Mouse (Mus musculus) heart, postnatal 14 days (tissue): ENCODE results near the gene Cacna1a. TPM values are rescaled to one million over a fixed set of nuclear protein-coding genes. Genes with fewer than 3 reads are reported as not detected.
"Not testable (repeated sequence)": the region's sequence is repeated elsewhere in the genome, so short reads cannot be mapped to it uniquely, and the experiment has no call there.

Experiments used
- DNase-seq, 2 experiments: peaks; one replicate each; pipeline ENCODE4 v3.0.0; 2021 to 2022
- intact Hi-C: fragments of 180-260 bp; cut with DNase I; formaldehyde crosslinking; loops from one replicate; pipeline ENCODE4 v1.15.1; 2025
- total RNA-seq, 2 experiments: library from RNA; stranded (reverse); gene quantifications; 2 replicates each; pipeline ENCODE4 v1.2.3; 2021

The Cacna1a gene
- total RNA-seq, 2 experiments from 2014 or later: 4.4 to 4.7 TPM

- intact Hi-C loops, DNase-seq: not testable (repeated sequence)
Observed at GRCm38 (mm10) chr8:84670295-84671006, 282.2 kb downstream of the Cacna1a start.

GRCm38 (mm10) chr8:84677305-84677704, 289.1 kb downstream of the Cacna1a start:
- DNase-seq: no peak
- intact Hi-C loops: no loop called here

- DNase-seq: no peak
- intact Hi-C loops: no loop called here
Observed at GRCm38 (mm10) chr8:84681476-84681875, 293.2 kb downstream of the Cacna1a start.

- no peak for DNase-seq
- intact Hi-C loops: no loop called here
Observed at GRCm38 (mm10) chr8:84682257-84682656, 294.0 kb downstream of the Cacna1a start.

- intact Hi-C loops: no loop called here
Observed at GRCm38 (mm10) chr8:84684537-84684936, 296.3 kb downstream of the Cacna1a start.

GRCm38 (mm10) chr8:84686191-84687002, 298.2 kb downstream of the Cacna1a start, which contains the start of gene Trmt1:
Trmt1 (plus strand) TSS chr8:84686307.
- no peak for DNase-seq
- intact Hi-C loops: loop anchor here (2.0 kb wide), 1 partner anchor 20 kb away; no protein-coding TSS in a partner anchor

More at GRCm38 (mm10) chr8:84684537-84684936, 296.3 kb downstream of the Cacna1a start:
- no peak for DNase-seq

- no peak for DNase-seq
- intact Hi-C loops: loop anchor here (2.0 kb wide), 1 partner anchor 20 kb away; no protein-coding TSS in a partner anchor
Observed at GRCm38 (mm10) chr8:84687003-84687704, 298.9 kb downstream of the Cacna1a start.

GRCm38 (mm10) chr8:84687705-84688100, 299.5 kb downstream of the Cacna1a start, which contains the start of gene Nacc1:
Nacc1 (minus strand) TSS chr8:84687862.
- intact Hi-C loops: loop anchor here (2.0 kb wide), 1 partner anchor 21 kb away; no protein-coding TSS in a partner anchor
- peak; percentile 89 to 92 for DNase-seq

GRCm38 (mm10) chr8:84689091-84689915, 301.1 kb downstream of the Cacna1a start:
- intact Hi-C loops: no loop called here
- peak; percentile 84 to 91 for DNase-seq

Other genes starting within 250 kb of the Cacna1a start
- gene Cc2d1a, start 240.5 kb upstream of the Cacna1a start, total RNA-seq: 10 to 100 TPM; 12.8 to 13.5 TPM
- gene 4930432K21Rik, start 240.4 kb upstream of the Cacna1a start, total RNA-seq: under 1 TPM; 0.33 to 0.37 TPM
- 1 to 10 TPM; 1.8 to 2.0 TPM for gene Nanos3, start 203.2 kb upstream of the Cacna1a start, total RNA-seq
- 10 to 100 TPM in 1 of 2 experiments, 1 to 10 TPM in 1; 9.1 to 10.1 TPM for gene Zswim4, start 151.4 kb upstream of the Cacna1a start, total RNA-seq
- gene D8Ertd738e, start 138.7 kb upstream of the Cacna1a start, total RNA-seq: 100 to 1,000 TPM; 213 to 217 TPM
- gene Mri1, start 131.1 kb upstream of the Cacna1a start, total RNA-seq: 10 to 100 TPM in 1 of 2 experiments, 1 to 10 TPM in 1; 7.6 to 12.5 TPM
- 10 to 100 TPM in 1 of 2 experiments, 1 to 10 TPM in 1; 8.1 to 10.9 TPM for gene Ccdc130, start 118.1 kb upstream of the Cacna1a start, total RNA-seq